ENCODE assay signal across 18 mouse cellular contexts in the genomic region with DNA sequence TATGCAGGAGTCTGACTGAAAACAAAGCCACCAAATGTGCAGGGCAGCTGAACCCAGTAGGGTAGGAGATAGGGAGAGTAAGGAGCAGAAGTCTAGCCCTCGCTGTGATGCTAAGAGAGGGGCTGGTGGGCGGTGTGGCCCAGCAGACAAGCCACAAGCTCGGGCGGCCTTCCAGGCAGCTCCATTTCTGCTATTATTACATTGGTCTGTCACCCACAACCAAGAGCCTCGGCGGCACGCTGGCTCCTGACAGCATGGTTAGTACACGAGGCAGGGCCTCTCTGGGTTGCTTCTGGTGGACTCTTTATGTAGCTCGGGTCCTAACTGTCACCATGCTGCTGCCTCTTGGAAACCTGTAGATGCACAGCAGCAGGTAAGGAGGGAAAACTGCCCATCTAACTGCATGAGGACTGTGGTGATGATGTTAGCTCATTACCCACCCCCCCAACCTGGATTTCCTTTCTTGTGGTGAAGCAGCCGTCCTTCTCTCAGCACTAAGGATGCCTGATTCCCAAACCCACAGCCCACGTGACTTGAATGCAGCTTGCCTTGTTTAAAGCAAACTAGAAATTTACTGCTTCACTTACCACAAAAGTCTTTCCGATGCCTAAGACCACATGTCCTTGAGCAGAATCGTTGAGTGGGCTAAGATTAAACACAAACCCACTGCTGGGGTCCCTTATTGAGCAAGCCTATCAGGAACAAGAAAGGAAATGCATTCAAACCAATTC. TPM values are rescaled to one million over a fixed set of nuclear protein-coding genes. Genes with fewer than 3 reads are reported as not detected.
DNase-seq lines count a peak whose midpoint lies in the region; ATAC-seq and TF ChIP-seq lines count a peak whose summit lies in the region.
"Had no signal": no experiment of that assay in that cellular context is flagged by ENCODE, and none has a peak within 500 bp of the region (broad histone marks: within the 10 kb centered on the region; RNA-seq: fewer than 3 reads in every experiment).

No protein-coding gene starts in this region.

- H3K4me1 ChIP-seq in thymus, adult 2 months (replicated peaks; ENCODE audit: control insufficient read depth, insufficient read depth, low read length): peaks cover 7% of the 10 kb centered on the region
- H3K4me1 ChIP-seq in embryonic facial prominence, embryonic 14.5 days (ENCODE audit: control insufficient read depth, insufficient read depth, low read length): peaks cover 11% of the 10 kb centered on the region; the same call in 1 of the 2 replicates
- H3K4me1 ChIP-seq: hindbrain, embryonic 10.5 days; neural tube, embryonic 15.5 days had no signal

- H3K27ac ChIP-seq in thymus, adult 2 months (ENCODE audit: control insufficient read depth, insufficient read depth, low read length): no peak overlapping the region
- H3K27ac ChIP-seq in embryonic facial prominence, embryonic 14.5 days (replicated peaks; ENCODE audit: low read depth, low read length): 0 out of 2 replicates have a peak overlapping the region, but pooled peaks have one; percentile 44
- H3K27ac ChIP-seq: hindbrain, embryonic 10.5 days; kidney, postnatal 0 days; liver, embryonic 12.5 days; neural tube, embryonic 15.5 days had no signal

- no peak for TF ChIP-seq POLR2A in thymus, adult 2 months (IDR thresholded peaks at IDR 0.05; ENCODE audit: control insufficient read depth, extremely low read depth, insufficient read depth, low read length, poor library complexity)

- H3K4me3 ChIP-seq in thymus, adult 2 months (ENCODE audit: control insufficient read depth, insufficient read depth, low read length): no peak overlapping the region
- H3K4me3 ChIP-seq in embryonic facial prominence, embryonic 14.5 days (ENCODE audit: low read depth, low read length): no peak overlapping the region
- H3K4me3 ChIP-seq: hindbrain, embryonic 10.5 days; liver, embryonic 12.5 days; neural tube, embryonic 15.5 days had no signal

- peak; percentile 42 for ATAC-seq in embryonic facial prominence, embryonic 14.5 days (ENCODE audit: low read depth)
- ATAC-seq in megakaryocyte, adult 5-6 weeks (ENCODE audit: poor library complexity, severe bottlenecking): no peak
- ATAC-seq: forebrain, embryonic 14.5 days; liver, embryonic 12.5 days had no signal

- no peaks in the 10 kb centered on the region for H3K36me3 ChIP-seq in thymus, adult 2 months (ENCODE audit: control insufficient read depth, insufficient read depth, low read length)
- H3K36me3 ChIP-seq in embryonic facial prominence, embryonic 14.5 days (ENCODE audit: control insufficient read depth, insufficient read depth, low read length): peaks cover 78% of the 10 kb centered on the region

- H3K27me3 ChIP-seq in thymus, adult 2 months (ENCODE audit: control insufficient read depth, insufficient read depth, low read length): no peaks in the 10 kb centered on the region
- no peaks in the 10 kb centered on the region for H3K27me3 ChIP-seq in embryonic facial prominence, embryonic 14.5 days (replicated peaks; ENCODE audit: control insufficient read depth, insufficient read depth, low read length)
- H3K27me3 ChIP-seq: liver, embryonic 12.5 days; neural tube, embryonic 15.5 days had no signal

- TF ChIP-seq CTCF in thymus, adult 2 months (IDR thresholded peaks at IDR 0.05; ENCODE audit: borderline replicate concordance, control insufficient read depth, extremely low read depth, insufficient read depth, low read length, poor library complexity): no peak

- peak; percentile 17 for DNase-seq in layer of hippocampus, adult 11-12 months (ENCODE audit: low spot score)
- DNase-seq in layer of hippocampus, postnatal 10 days (ENCODE audit: low spot score in 2 of 2): no peak
- peak; percentile 27 for DNase-seq in thymus, adult 2 months
- no peak for DNase-seq in thymus, postnatal 36 days
- DNase-seq in embryonic facial prominence, embryonic 14.5 days (ENCODE audit: low spot score): peak; percentile 86
- peak; percentile 23 for DNase-seq in right cerebral cortex, postnatal 14 days
- DNase-seq in kidney, adult 11 months: no peak
- DNase-seq: cerebellum, adult 2 months; gastrocnemius, postnatal 36 days; lung, postnatal 10 days had no signal

- no peak overlapping the region for H3K9ac ChIP-seq in embryonic facial prominence, embryonic 14.5 days (ENCODE audit: low read depth, low read length)
- H3K9ac ChIP-seq: liver, embryonic 12.5 days; neural tube, embryonic 15.5 days had no signal

- no peak overlapping the region for H3K4me2 ChIP-seq in embryonic facial prominence, embryonic 14.5 days (ENCODE audit: low read depth, low read length)
- H3K4me2 ChIP-seq: liver, embryonic 12.5 days; neural tube, embryonic 15.5 days had no signal

- 13% methylated on average over 13 of the region's 13 CpGs for WGBS in thymus, adult 2 months
- 60% methylated on average over 13 of the region's 13 CpGs for WGBS in embryonic facial prominence, embryonic 14.5 days

- H3K9me3 ChIP-seq in embryonic facial prominence, embryonic 14.5 days (ENCODE audit: control insufficient read depth, low read length): no peaks in the 10 kb centered on the region
- H3K9me3 ChIP-seq: G1E; hindbrain, embryonic 10.5 days; liver, embryonic 12.5 days; neural tube, embryonic 15.5 days had no signal

RNA-seq across cellular contexts. Expression of gene Slc22a1, which starts 34.6 kb away (rescaled TPM):
- total RNA-seq in layer of hippocampus, postnatal 10 days (2021): 1 to 10 TPM in 1 of 2 experiments, not detected in 1; 1.9 TPM
- polyA plus RNA-seq in thymus, adult 2 months (2012; rRNA removed): 0.80 and 1.1 TPM in 2 replicates
- polyA plus RNA-seq in embryonic facial prominence, embryonic 14.5 days (2014; fragmentation: Nextera tagmentation; extraction: Ambion mirVana): 0.31 and 0.38 TPM in 2 replicates
- not detected in 2 replicates for total RNA-seq in megakaryocyte, adult 5-6 weeks (2015)
- total RNA-seq in megakaryocyte, adult 5-6 weeks (2017): not detected in 2 replicates
- total RNA-seq: G1E; gastrocnemius, postnatal 36 days; monocyte, adult 5-6 weeks had no signal
- polyA plus RNA-seq: forebrain, embryonic 14.5 days; hindbrain, embryonic 10.5 days; liver, embryonic 12.5 days; neural tube, embryonic 15.5 days had no signal

RNA-seq across cellular contexts. Expression of gene Igf2r, which starts 59.2 kb away (rescaled TPM):
- total RNA-seq in layer of hippocampus, postnatal 10 days (2021): 10 to 100 TPM; 25.5 to 27.7 TPM
- polyA plus RNA-seq in thymus, adult 2 months (2012; rRNA removed): 27.7 and 31.8 TPM in 2 replicates
- 66.0 and 67.5 TPM in 2 replicates for polyA plus RNA-seq in embryonic facial prominence, embryonic 14.5 days (2014; fragmentation: Nextera tagmentation; extraction: Ambion mirVana)
- 0.69 and 1.9 TPM in 2 replicates for total RNA-seq in megakaryocyte, adult 5-6 weeks (2015)
- total RNA-seq in megakaryocyte, adult 5-6 weeks (2017): 3.7 and 5.7 TPM in 2 replicates

Comparison
In these comparisons a context has a peak if more than half of its experiments do, and no peak if none do; other contexts are left out.
1. DNase-seq: peak in layer of hippocampus, adult 11-12 months (single experiment), thymus, adult 2 months (single experiment), embryonic facial prominence, embryonic 14.5 days (single experiment) and right cerebral cortex, postnatal 14 days (single experiment); none in layer of hippocampus, postnatal 10 days (0 of 2), thymus, postnatal 36 days (0 of 2) and kidney, adult 11 months (single experiment).